Mouse (Mus musculus): ENCODE measurements around the gene Cnksr1. TPM values are rescaled to one million over a fixed set of nuclear protein-coding genes. Genes with fewer than 3 reads are reported as not detected.

Cnksr1 gene
- total RNA-seq, 4 experiments from 2014 or later, result 0.36 to 0.74 (median 0.57) TPM; not detected in 1

- no peak for DNase-seq (ENCODE audit: low spot score in 2 of 2)
Measured at GRCm38 (mm10) chr4:134203340-134203896, 34.8 kb downstream of the Cnksr1 start.

GRCm38 (mm10) chr4:134202904-134203303 is 35.3 kb downstream of the Cnksr1 start, which contains the start of gene Gm7534:
TSS of gene Gm7534 (minus strand) at chr4:134203004.
- DNase-seq (ENCODE audit: low spot score in 2 of 2), result no peak

- DNase-seq (ENCODE audit: low spot score in 2 of 2), result no peak
Measured at GRCm38 (mm10) chr4:134199371-134199770, 38.8 kb downstream of the Cnksr1 start.

GRCm38 (mm10) chr4:134186268-134186667 is 51.9 kb downstream of the Cnksr1 start:
- no peak for DNase-seq (ENCODE audit: low spot score in 2 of 2)

- no peak for DNase-seq (ENCODE audit: low spot score in 2 of 2)
Measured at GRCm38 (mm10) chr4:134185569-134185968, 52.6 kb downstream of the Cnksr1 start.

GRCm38 (mm10) chr4:134183711-134184110 is 54.5 kb downstream of the Cnksr1 start:
- DNase-seq (ENCODE audit: low spot score in 2 of 2), result no peak

GRCm38 (mm10) chr4:134181825-134182224 is 56.4 kb downstream of the Cnksr1 start:
- DNase-seq (ENCODE audit: low spot score in 2 of 2), result no peak

- no peak for DNase-seq (ENCODE audit: low spot score in 2 of 2)
Measured at GRCm38 (mm10) chr4:134181112-134181511, 57.1 kb downstream of the Cnksr1 start.

Other genes with a start within 250 kb of the Cnksr1 start
- gene Dhdds, start 237.5 kb downstream of the Cnksr1 start, total RNA-seq (2022), result 10 to 100 TPM; 63.6 to 73.6 (median 68.4) TPM
- not detected for gene Lin28a, start 219.6 kb downstream of the Cnksr1 start, total RNA-seq (2022)
- not detected for gene Zfp683, start 184.6 kb downstream of the Cnksr1 start, total RNA-seq (2022)
- gene Crybg2, start 177.6 kb downstream of the Cnksr1 start, total RNA-seq (2022), result 1 to 10 TPM; 3.6 to 6.8 (median 5.8) TPM
- 10 to 100 TPM in 2 of 4 experiments, 1 to 10 TPM in 2; 2.5 to 32.5 (median 12.8) TPM for gene Cd52, start 143.3 kb downstream of the Cnksr1 start, total RNA-seq (2022)
- gene Ubxn11, start 135.8 kb downstream of the Cnksr1 start, total RNA-seq (2022), result 10 to 100 TPM; 33.5 to 51.3 (median 43.0) TPM
- gene Sh3bgrl3, start 109.6 kb downstream of the Cnksr1 start, total RNA-seq (2022), result 100 to 1,000 TPM; 192 to 255 (median 224) TPM
- 10 to 100 TPM; 17.1 to 18.7 (median 17.7) TPM for gene Cep85, start 51.3 kb downstream of the Cnksr1 start, total RNA-seq (2022)
- not detected for gene Gm7534, start 35.4 kb downstream of the Cnksr1 start, total RNA-seq (2022)
- not detected for gene Catsper4, start 11.0 kb downstream of the Cnksr1 start, total RNA-seq (2022)
- gene E130218I03Rik, start 5.3 kb upstream of the Cnksr1 start, total RNA-seq (2022), result not detected
- gene Zfp593, start 7.2 kb upstream of the Cnksr1 start, total RNA-seq (2022), result 10 to 100 TPM; 10.9 to 12.1 (median 11.3) TPM
- not detected for gene Gm30191, start 8.5 kb upstream of the Cnksr1 start, total RNA-seq (2022)
- gene Grrp1, start 15.7 kb upstream of the Cnksr1 start, total RNA-seq (2022), result 1 to 10 TPM; 2.6 to 4.3 (median 3.5) TPM
- 10 to 100 TPM; 15.8 to 22.4 (median 19.3) TPM for gene Pdik1l, start 49.5 kb upstream of the Cnksr1 start, total RNA-seq (2022)
- gene Trim63, start 76.7 kb upstream of the Cnksr1 start, total RNA-seq (2022), result under 1 TPM; 0.28 to 0.70 (median 0.53) TPM
- gene Slc30a2, start 104.8 kb upstream of the Cnksr1 start, total RNA-seq (2022), result under 1 TPM in 2 of 4 experiments, not detected in 2; 0.16 to 0.23 TPM
- gene Extl1, start 145.5 kb upstream of the Cnksr1 start, total RNA-seq (2022), result 10 to 100 TPM; 42.7 to 51.5 (median 47.1) TPM
- gene Pafah2, start 157.9 kb upstream of the Cnksr1 start, total RNA-seq (2022), result 1 to 10 TPM; 5.8 to 8.7 (median 6.8) TPM
- gene Stmn1, start 229.9 kb upstream of the Cnksr1 start, total RNA-seq (2022), result 1,000 to 10,000 TPM in 1 of 4 experiments, 100 to 1,000 TPM in 3; 935 to 1,017 (median 942) TPM